Mouse (Mus musculus) lung, embryonic 15.5 days (tissue): Measurements from ENCODE around the gene Pcdh15. TPM values are rescaled to one million over a fixed set of nuclear protein-coding genes. Genes with fewer than 3 reads are reported as not detected.

Experiments used
- ATAC-seq: fragments of 200-750 bp; cut with Nextera tagmentation; 2 replicates; pipeline ENCODE4 v1.8.0; 2017; ENCODE audit warnings: moderate number of reproducible peaks, borderline replicate concordance; ENCODE audit not compliant: low FRiP score, low TSS enrichment; ENCODE audit errors: extremely low read depth
- H3K27ac ChIP-seq: fragments of 300-500 bp; sonication (generic); 2 replicates; pipeline ENCODE4 v1.5.1; 2015; ENCODE audit warnings: moderate library complexity, mild to moderate bottlenecking, inconsistent platforms
- H3K27me3 ChIP-seq: fragments of 300-500 bp; sonication (generic); 2 replicates; pipeline ENCODE4 v1.6.1; 2015; ENCODE audit warnings: inconsistent platforms
- H3K36me3 ChIP-seq: fragments of 300-500 bp; sonication (generic); 2 replicates; pipeline ENCODE4 v1.6.1; 2015; ENCODE audit warnings: inconsistent platforms
- H3K4me1 ChIP-seq: fragments of 300-500 bp; sonication (generic); 2 replicates; pipeline ENCODE4 v1.6.1; 2015; ENCODE audit warnings: inconsistent platforms
- H3K4me2 ChIP-seq: fragments of 300-500 bp; sonication (generic); 2 replicates; pipeline ENCODE4 v1.6.1; 2015; ENCODE audit warnings: inconsistent platforms, mild to moderate bottlenecking, moderate library complexity
- H3K4me3 ChIP-seq: fragments of 300-500 bp; sonication (generic); 2 replicates; pipeline ENCODE4 v1.5.1; 2015; ENCODE audit warnings: mild to moderate bottlenecking, inconsistent platforms
- H3K9ac ChIP-seq: fragments of 300-500 bp; sonication (generic); 2 replicates; pipeline ENCODE4 v1.6.1; 2015; ENCODE audit warnings: inconsistent platforms
- H3K9me3 ChIP-seq: fragments of 300-500 bp; sonication (generic); 2 replicates; pipeline ENCODE4 v1.6.1; 2016; ENCODE audit warnings: inconsistent platforms
- WGBS: fragments of 180-500 bp; shearing (Covaris S2); methylation state at CpG from one replicate; pipeline ENCODE4 v1.1.7; 2015; 5-methylcytosine and 5-hydroxymethylcytosine counted together
- polyA plus RNA-seq: library from polyadenylated mRNA; unstranded; fragments of >200 nt; fragmentation: Nextera tagmentation; extraction: Ambion mirVana; gene quantifications from 2 replicates; pipeline ENCODE4 v1.2.1, GENCODE M21; 2015

Pcdh15 gene
- polyA plus RNA-seq, 1 experiment from 2014 or later = 0.29 TPM

GRCm38 (mm10) chr10:73384003-73384402 lies 284.9 kb downstream of the Pcdh15 start:
- no peaks in the 10 kb centered on the region for H3K9me3 ChIP-seq
- no peak overlapping the region for H3K4me3 ChIP-seq
- no peak for ATAC-seq
- H3K4me2 ChIP-seq = no peak overlapping the region
- no peaks in the 10 kb centered on the region for H3K36me3 ChIP-seq
- H3K27ac ChIP-seq = no peak overlapping the region
- WGBS = 76% methylated on average over 2 of the region's 2 CpGs
- no peak overlapping the region for H3K9ac ChIP-seq
- H3K4me1 ChIP-seq = no peaks in the 10 kb centered on the region
- H3K27me3 ChIP-seq = no peaks in the 10 kb centered on the region

GRCm38 (mm10) chr10:73400426-73400825 lies 301.3 kb downstream of the Pcdh15 start:
- no peak for ATAC-seq
- H3K36me3 ChIP-seq = no peaks in the 10 kb centered on the region

GRCm38 (mm10) chr10:73425408-73425807 lies 326.3 kb downstream of the Pcdh15 start:
- H3K27me3 ChIP-seq = no peaks in the 10 kb centered on the region
- no peak overlapping the region for H3K4me2 ChIP-seq
- no peak; the same call in 1 of the 2 replicates for ATAC-seq
- no peaks in the 10 kb centered on the region for H3K9me3 ChIP-seq
- no peak overlapping the region for H3K9ac ChIP-seq
- no peak overlapping the region for H3K27ac ChIP-seq
- no peaks in the 10 kb centered on the region for H3K36me3 ChIP-seq
- H3K4me3 ChIP-seq = no peak overlapping the region
- WGBS = 36% methylated on average over 3 of the region's 3 CpGs
- no peaks in the 10 kb centered on the region for H3K4me1 ChIP-seq

More at GRCm38 (mm10) chr10:73400426-73400825, 301.3 kb downstream of the Pcdh15 start:
- H3K4me3 ChIP-seq = no peak overlapping the region
- H3K9ac ChIP-seq = no peak overlapping the region
- WGBS = 75% methylated on average over 1 of the region's 1 CpGs
- no peak overlapping the region for H3K4me2 ChIP-seq
- H3K27me3 ChIP-seq = no peaks in the 10 kb centered on the region
- H3K4me1 ChIP-seq = no peaks in the 10 kb centered on the region
- H3K27ac ChIP-seq = no peak overlapping the region
- no peaks in the 10 kb centered on the region for H3K9me3 ChIP-seq

- WGBS = 82% methylated on average over 3 of the region's 3 CpGs
- H3K4me1 ChIP-seq = no peaks in the 10 kb centered on the region
- H3K27me3 ChIP-seq = no peaks in the 10 kb centered on the region
- no peaks in the 10 kb centered on the region for H3K9me3 ChIP-seq
- no peaks in the 10 kb centered on the region for H3K36me3 ChIP-seq
- no peak overlapping the region for H3K9ac ChIP-seq
- H3K4me2 ChIP-seq = no peak overlapping the region
- H3K27ac ChIP-seq = no peak overlapping the region
- H3K4me3 ChIP-seq = no peak overlapping the region
- no peak for ATAC-seq
Observed at GRCm38 (mm10) chr10:73431345-73431744, 332.2 kb downstream of the Pcdh15 start.

- H3K27me3 ChIP-seq = no peaks in the 10 kb centered on the region
- no peak overlapping the region for H3K9ac ChIP-seq
- no peak; the same call in 1 of the 2 replicates for ATAC-seq
- H3K4me3 ChIP-seq = no peak overlapping the region
- H3K9me3 ChIP-seq = no peaks in the 10 kb centered on the region
- no peak overlapping the region for H3K4me2 ChIP-seq
- no peaks in the 10 kb centered on the region for H3K4me1 ChIP-seq
- H3K36me3 ChIP-seq = no peaks in the 10 kb centered on the region
- 28% methylated on average over 2 of the region's 2 CpGs for WGBS
- no peak overlapping the region for H3K27ac ChIP-seq
Observed at GRCm38 (mm10) chr10:73484082-73484481, 384.9 kb downstream of the Pcdh15 start.

GRCm38 (mm10) chr10:73491654-73492053 lies 392.5 kb downstream of the Pcdh15 start:
- 73% methylated on average over 5 of the region's 5 CpGs for WGBS
- no peak for ATAC-seq
- Histone ChIP-seq H3K9me3 (no peaks in the 10 kb centered on the region), H3K36me3 (no peaks in the 10 kb centered on the region), H3K4me2 (no peak overlapping the region), H3K9ac (no peak overlapping the region), H3K27ac (no peak overlapping the region), H3K4me1 (no peaks in the 10 kb centered on the region), H3K27me3 (no peaks in the 10 kb centered on the region), H3K4me3 (no peak overlapping the region)

- H3K27ac ChIP-seq = no peak overlapping the region
- H3K4me1 ChIP-seq = no peaks in the 10 kb centered on the region
- no peak overlapping the region for H3K9ac ChIP-seq
- no peaks in the 10 kb centered on the region for H3K9me3 ChIP-seq
- no peak overlapping the region for H3K4me3 ChIP-seq
- H3K4me2 ChIP-seq = no peak overlapping the region
- 44% methylated on average over 3 of the region's 3 CpGs for WGBS
- ATAC-seq = no peak
- H3K36me3 ChIP-seq = no peaks in the 10 kb centered on the region
- H3K27me3 ChIP-seq = no peaks in the 10 kb centered on the region
Observed at GRCm38 (mm10) chr10:73514846-73515245, 415.7 kb downstream of the Pcdh15 start.

GRCm38 (mm10) chr10:73515742-73516141 lies 416.6 kb downstream of the Pcdh15 start:
- no peaks in the 10 kb centered on the region for H3K4me1 ChIP-seq
- no peak overlapping the region for H3K9ac ChIP-seq
- H3K36me3 ChIP-seq = no peaks in the 10 kb centered on the region
- no peak overlapping the region for H3K27ac ChIP-seq
- H3K27me3 ChIP-seq = no peaks in the 10 kb centered on the region
- H3K4me2 ChIP-seq = no peak overlapping the region
- H3K4me3 ChIP-seq = no peak overlapping the region
- WGBS = 66% methylated on average over 2 of the region's 2 CpGs
- H3K9me3 ChIP-seq = no peaks in the 10 kb centered on the region
- ATAC-seq = no peak

GRCm38 (mm10) chr10:73519438-73519837 lies 420.3 kb downstream of the Pcdh15 start:
- no peaks in the 10 kb centered on the region for H3K36me3 ChIP-seq
- no peak for ATAC-seq
- H3K9me3 ChIP-seq = no peaks in the 10 kb centered on the region
- no peaks in the 10 kb centered on the region for H3K27me3 ChIP-seq
- no peaks in the 10 kb centered on the region for H3K4me1 ChIP-seq
- no peak overlapping the region for H3K27ac ChIP-seq
- 74% methylated on average over 3 of the region's 3 CpGs for whole genome bisulfite sequencing
- H3K4me2 ChIP-seq = no peak overlapping the region
- H3K4me3 ChIP-seq = no peak overlapping the region
- H3K9ac ChIP-seq = no peak overlapping the region

GRCm38 (mm10) chr10:73552831-73553230 lies 453.7 kb downstream of the Pcdh15 start:
- Histone ChIP-seq H3K27ac (no peak overlapping the region), H3K36me3 (no peaks in the 10 kb centered on the region), H3K4me2 (no peak overlapping the region), H3K9ac (no peak overlapping the region), H3K4me3 (no peak overlapping the region), H3K27me3 (no peaks in the 10 kb centered on the region), H3K4me1 (no peaks in the 10 kb centered on the region), H3K9me3 (no peaks in the 10 kb centered on the region)
- 94% methylated on average over 10 of the region's 10 CpGs for whole genome bisulfite sequencing
- ATAC-seq = no peak

- H3K27me3 ChIP-seq = no peaks in the 10 kb centered on the region
- H3K9ac ChIP-seq = no peak overlapping the region
- H3K27ac ChIP-seq = no peak overlapping the region
- ATAC-seq = no peak
- no peak overlapping the region for H3K4me2 ChIP-seq
- no peaks in the 10 kb centered on the region for H3K36me3 ChIP-seq
- H3K4me1 ChIP-seq = no peaks in the 10 kb centered on the region
- 62% methylated on average over 7 of the region's 7 CpGs for WGBS
- H3K4me3 ChIP-seq = no peak overlapping the region
- H3K9me3 ChIP-seq = no peaks in the 10 kb centered on the region
Observed at GRCm38 (mm10) chr10:73564216-73564615, 465.1 kb downstream of the Pcdh15 start.

- no peak for ATAC-seq
- no peaks in the 10 kb centered on the region for H3K27me3 ChIP-seq
- no peaks in the 10 kb centered on the region for H3K36me3 ChIP-seq
- H3K9ac ChIP-seq = no peak overlapping the region
- H3K4me3 ChIP-seq = no peak overlapping the region
- no peak overlapping the region for H3K4me2 ChIP-seq
- WGBS = 81% methylated on average over 5 of the region's 5 CpGs
- no peak overlapping the region for H3K27ac ChIP-seq
- no peaks in the 10 kb centered on the region for H3K9me3 ChIP-seq
- no peaks in the 10 kb centered on the region for H3K4me1 ChIP-seq
Observed at GRCm38 (mm10) chr10:73574711-73575297, 475.7 kb downstream of the Pcdh15 start.

- Histone ChIP-seq H3K4me1 (no peaks in the 10 kb centered on the region), H3K36me3 (no peaks in the 10 kb centered on the region), H3K27ac (no peak overlapping the region), H3K9me3 (no peaks in the 10 kb centered on the region), H3K27me3 (no peaks in the 10 kb centered on the region), H3K4me3 (no peak overlapping the region), H3K4me2 (no peak overlapping the region), H3K9ac (no peak overlapping the region)
- 95% methylated on average over 1 of the region's 1 CpGs for WGBS
- ATAC-seq = no peak
Observed at GRCm38 (mm10) chr10:73667501-73667900, 568.4 kb downstream of the Pcdh15 start.
